Mouse (Mus musculus) urinary bladder, postnatal 10 days (tissue): ENCODE data around the gene Vmn2r70.

Experiments used
- DNase-seq: peaks from one replicate; pipeline ENCODE4 v3.0.0; 2022; ENCODE audit warnings: low spot score

The Vmn2r70 gene

DNA sequence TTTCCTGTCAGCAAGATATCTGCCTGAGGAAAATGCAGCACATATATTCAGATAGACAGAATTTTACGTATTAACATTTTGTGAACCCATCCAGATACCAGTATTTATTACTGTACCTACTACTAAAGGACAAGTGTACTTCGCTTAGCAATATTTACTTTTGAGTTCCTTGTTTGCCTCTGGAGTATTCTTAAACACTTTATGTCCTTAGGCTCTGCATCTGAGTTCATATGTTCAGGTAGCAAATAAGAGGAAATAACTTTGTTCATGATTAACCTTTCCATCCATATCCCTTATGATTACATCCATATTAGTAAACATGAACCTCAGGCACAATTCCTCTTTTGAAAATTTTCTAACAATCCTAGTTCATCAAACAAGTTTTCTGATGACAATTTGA is at the start of gene Vmn2r70:
Vmn2r70 (minus strand) TSS at position 101 of the 400 bp plus-strand sequence.
- DNase-seq: no peak

DNA sequence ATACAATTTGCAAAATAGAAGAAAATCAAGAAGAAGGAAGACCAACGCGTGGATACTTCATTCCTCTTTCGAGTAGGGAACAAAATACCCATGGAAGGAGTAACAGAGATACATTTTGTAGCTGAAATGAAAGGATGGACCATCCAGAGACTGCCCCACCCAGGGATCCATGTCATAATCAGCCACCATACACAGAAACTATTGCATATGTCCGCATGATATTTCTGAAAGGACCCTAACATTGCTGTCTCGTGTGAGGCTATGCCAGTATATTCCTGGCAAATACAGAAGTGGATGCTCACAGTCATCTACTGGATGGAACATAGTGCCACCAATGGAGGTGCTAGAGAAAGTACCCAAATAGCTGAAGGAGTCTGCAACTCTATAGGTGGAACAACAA is 6.2 kb downstream of the Vmn2r70 start, which contains the start of gene Vmn2r71:
Vmn2r71 (plus strand) TSS at position 301 of the 400 bp plus-strand sequence.
- DNase-seq: no peak

DNA sequence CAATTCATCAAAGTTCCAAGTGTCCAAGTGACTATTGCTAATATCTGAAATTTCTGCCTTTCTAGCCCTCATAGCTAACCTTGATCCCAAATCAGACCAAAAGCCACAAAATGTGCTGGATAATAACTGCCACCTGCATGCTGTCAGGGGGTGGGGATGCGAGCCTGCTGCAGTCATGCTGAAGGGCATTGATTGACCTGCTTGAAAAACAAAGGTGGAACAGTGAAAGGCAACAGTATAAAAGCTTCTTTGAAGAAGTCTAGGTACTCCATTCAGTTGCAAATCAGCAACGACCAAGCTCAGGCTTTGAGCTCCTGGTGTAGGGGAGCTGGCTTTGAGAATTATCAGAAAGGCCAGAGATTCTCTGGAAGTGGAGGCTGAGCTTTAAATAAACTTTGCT is 25.9 kb downstream of the Vmn2r70 start:
- DNase-seq: no peak

DNA sequence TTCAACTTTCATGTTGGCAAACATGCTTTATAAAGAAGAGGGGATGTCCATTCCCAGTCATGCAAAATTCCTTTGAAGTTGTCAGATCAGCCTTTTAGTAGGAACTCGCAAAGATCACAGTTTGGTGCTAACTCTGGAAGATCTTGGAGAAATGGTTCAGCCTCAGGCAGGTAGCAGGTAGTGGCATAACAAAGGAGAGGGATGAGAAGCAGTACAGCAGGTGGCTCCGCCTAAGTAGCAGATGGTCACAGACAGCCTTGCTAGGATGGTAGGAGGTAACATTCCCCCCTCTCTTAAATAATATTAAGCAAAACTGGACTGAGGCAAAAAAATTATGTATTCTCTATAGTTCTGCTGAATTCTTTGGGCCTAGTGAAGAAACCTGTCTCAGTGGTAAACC is 26.9 kb downstream of the Vmn2r70 start:
- no peak for DNase-seq
